Mouse (Mus musculus) layer of hippocampus, postnatal 10 days (tissue): Measurements from ENCODE around the gene Tex19.1. TPM values are rescaled to one million over a fixed set of nuclear protein-coding genes. Genes with fewer than 3 reads are reported as not detected.
"Not testable (repeated sequence)": the region's sequence is repeated elsewhere in the genome, so short reads cannot be mapped to it uniquely, and the experiment has no call there.

Experiments
- DNase-seq, 2 experiments: peaks; one replicate each; pipeline ENCODE4 v3.0.0; 2021; ENCODE audit warnings: low spot score in 2 of 2
- long read RNA-seq: library from polyadenylated mRNA; stranded (forward); transcript quantifications from one replicate; pipeline ENCODE4 v2.0.0, GENCODE M21; 2023
- total RNA-seq, 2 experiments: library from RNA; stranded (reverse); gene quantifications; 2 replicates each; pipeline ENCODE4 v1.2.3; 2021

The Tex19.1 gene
- not detected for total RNA-seq
- long read RNA-seq, result 0 reads

GRCm38 (mm10) chr11:121145865-121146264 is at the start of gene Tex19.1:
TSS of gene Tex19.1 (plus strand) at chr11:121146143.
- DNase-seq, result no peak

- DNase-seq, result no peak
These were observed 46.2 kb upstream of the Tex19.1 start for GRCm38 (mm10) chr11:121099762-121100161.

- no peak for DNase-seq
These were observed 45.3 kb upstream of the Tex19.1 start for GRCm38 (mm10) chr11:121100692-121101091.

- no peak for DNase-seq
These were observed 44.7 kb upstream of the Tex19.1 start for GRCm38 (mm10) chr11:121101124-121101805.

GRCm38 (mm10) chr11:121107242-121107641 is 38.7 kb upstream of the Tex19.1 start:
- not testable (repeated sequence) for DNase-seq

- no peak for DNase-seq
These were observed 37.9 kb upstream of the Tex19.1 start for GRCm38 (mm10) chr11:121108061-121108460.

- peak; percentile 19 to 35 for DNase-seq
These were observed 36.0 kb upstream of the Tex19.1 start for GRCm38 (mm10) chr11:121109986-121110385.

- no peak for DNase-seq
These were observed 34.9 kb upstream of the Tex19.1 start for GRCm38 (mm10) chr11:121111051-121111450.

GRCm38 (mm10) chr11:121111601-121112000 is 34.3 kb upstream of the Tex19.1 start:
- DNase-seq, result no peak

GRCm38 (mm10) chr11:121112091-121112775 is 33.7 kb upstream of the Tex19.1 start:
- no peak for DNase-seq

GRCm38 (mm10) chr11:121118106-121118505 is 27.8 kb upstream of the Tex19.1 start:
- DNase-seq, result no peak

- DNase-seq, result no peak
These were observed 27.4 kb upstream of the Tex19.1 start, which contains the start of gene Tex19.2 for GRCm38 (mm10) chr11:121118577-121118976. TSS of gene Tex19.2 (minus strand) at chr11:121118677.

- no peak for DNase-seq
These were observed 24.8 kb upstream of the Tex19.1 start for GRCm38 (mm10) chr11:121121151-121121550.

- no peak for DNase-seq
These were observed 23.8 kb upstream of the Tex19.1 start for GRCm38 (mm10) chr11:121122024-121122670.

GRCm38 (mm10) chr11:121123438-121123837 is 22.5 kb upstream of the Tex19.1 start:
- DNase-seq, result no peak

- DNase-seq, result no peak
These were observed 20.3 kb upstream of the Tex19.1 start for GRCm38 (mm10) chr11:121125522-121126172.

GRCm38 (mm10) chr11:121126395-121126794 is 19.5 kb upstream of the Tex19.1 start:
- no peak for DNase-seq

- no peak for DNase-seq
These were observed 18.5 kb upstream of the Tex19.1 start for GRCm38 (mm10) chr11:121127441-121127840.

GRCm38 (mm10) chr11:121129616-121130015 is 16.3 kb upstream of the Tex19.1 start:
- no peak for DNase-seq

GRCm38 (mm10) chr11:121134600-121134999 is 11.3 kb upstream of the Tex19.1 start:
- DNase-seq, result no peak

GRCm38 (mm10) chr11:121137682-121138081 is 8.3 kb upstream of the Tex19.1 start:
- no peak for DNase-seq

- DNase-seq, result no peak
These were observed 7.2 kb upstream of the Tex19.1 start for GRCm38 (mm10) chr11:121138732-121139131.
